Mouse (Mus musculus): ENCODE data around the gene Gm29133. TPM values are rescaled to one million over a fixed set of nuclear protein-coding genes. Genes with fewer than 3 reads are reported as not detected.

Gene Gm29133
- not detected in 2 replicates for polyA plus RNA-seq (2015; fragmentation: Nextera tagmentation; extraction: Ambion mirVana)

GRCm38 (mm10) chr3:75747897-75748296 is at the start of gene Gm29133:
Gm29133 (plus strand) TSS chr3:75748197.
- Histone ChIP-seq H3K4me2 (no peak within 1 kb of the TSS), H3K4me1 (no peaks in the 10 kb centered on the region), H3K4me3 (no peak within 1 kb of the TSS), H3K27me3 (no peaks in the 10 kb centered on the region), H3K27ac (no peak within 1 kb of the TSS), H3K9me3 (no peaks in the 10 kb centered on the region), H3K9ac (no peak within 1 kb of the TSS), H3K36me3 (no peaks in the 10 kb centered on the region)
- WGBS = 71% methylated on average over 5 of the region's 5 CpGs
- ATAC-seq (ENCODE audit: insufficient number of reproducible peaks, low FRiP score, low TSS enrichment, low read depth) = no peak

GRCm38 (mm10) chr3:75699088-75699487 is 48.9 kb upstream of the Gm29133 start:
- H3K4me1 ChIP-seq = no peaks in the 10 kb centered on the region
- no peak overlapping the region for H3K9ac ChIP-seq
- H3K27ac ChIP-seq = no peak overlapping the region
- ATAC-seq (ENCODE audit: insufficient number of reproducible peaks, low FRiP score, low TSS enrichment, low read depth) = no peak
- no peak overlapping the region for H3K4me2 ChIP-seq
- 84% methylated on average over 3 of the region's 3 CpGs for WGBS
- H3K36me3 ChIP-seq = no peaks in the 10 kb centered on the region
- H3K4me3 ChIP-seq = no peak overlapping the region
- H3K9me3 ChIP-seq = no peaks in the 10 kb centered on the region
- no peaks in the 10 kb centered on the region for H3K27me3 ChIP-seq

- no peak overlapping the region for H3K9ac ChIP-seq
- no peaks in the 10 kb centered on the region for H3K36me3 ChIP-seq
- H3K4me3 ChIP-seq = no peak overlapping the region
- H3K27ac ChIP-seq = no peak overlapping the region
- no peak overlapping the region for H3K4me2 ChIP-seq
- no peaks in the 10 kb centered on the region for H3K4me1 ChIP-seq
- ATAC-seq (ENCODE audit: insufficient number of reproducible peaks, low FRiP score, low TSS enrichment, low read depth) = no peak
- no peaks in the 10 kb centered on the region for H3K9me3 ChIP-seq
- H3K27me3 ChIP-seq = no peaks in the 10 kb centered on the region
- WGBS = 78% methylated on average over 3 of the region's 3 CpGs
Measured at GRCm38 (mm10) chr3:75701336-75701735, 46.7 kb upstream of the Gm29133 start.

- H3K9ac ChIP-seq = no peak overlapping the region
- no peaks in the 10 kb centered on the region for H3K9me3 ChIP-seq
- H3K27me3 ChIP-seq = no peaks in the 10 kb centered on the region
- no peak overlapping the region for H3K4me2 ChIP-seq
- WGBS = 67% methylated on average over 3 of the region's 3 CpGs
- H3K4me1 ChIP-seq = no peaks in the 10 kb centered on the region
- no peak for ATAC-seq (ENCODE audit: insufficient number of reproducible peaks, low FRiP score, low TSS enrichment, low read depth)
- no peaks in the 10 kb centered on the region for H3K36me3 ChIP-seq
- no peak overlapping the region for H3K4me3 ChIP-seq
- no peak overlapping the region for H3K27ac ChIP-seq
Measured at GRCm38 (mm10) chr3:75706536-75706935, 41.5 kb upstream of the Gm29133 start.

GRCm38 (mm10) chr3:75713678-75714295 is 34.2 kb upstream of the Gm29133 start:
- no peaks in the 10 kb centered on the region for H3K36me3 ChIP-seq
- no peak for ATAC-seq (ENCODE audit: insufficient number of reproducible peaks, low FRiP score, low TSS enrichment, low read depth)
- no peak overlapping the region for H3K4me2 ChIP-seq
- H3K9ac ChIP-seq = no peak overlapping the region
- H3K4me1 ChIP-seq = no peaks in the 10 kb centered on the region
- H3K27me3 ChIP-seq = no peaks in the 10 kb centered on the region
- 71% methylated on average over 3 of the region's 3 CpGs for WGBS
- no peak overlapping the region for H3K27ac ChIP-seq
- H3K4me3 ChIP-seq = no peak overlapping the region
- no peaks in the 10 kb centered on the region for H3K9me3 ChIP-seq

GRCm38 (mm10) chr3:75720663-75721062 is 27.3 kb upstream of the Gm29133 start:
- ATAC-seq (ENCODE audit: insufficient number of reproducible peaks, low FRiP score, low TSS enrichment, low read depth) = no peak
- no peaks in the 10 kb centered on the region for H3K4me1 ChIP-seq

GRCm38 (mm10) chr3:75730982-75731600 is 16.9 kb upstream of the Gm29133 start:
- H3K27me3 ChIP-seq = no peaks in the 10 kb centered on the region
- no peak overlapping the region for H3K9ac ChIP-seq
- H3K36me3 ChIP-seq = no peaks in the 10 kb centered on the region
- H3K9me3 ChIP-seq = no peaks in the 10 kb centered on the region
- 83% methylated on average over 3 of the region's 3 CpGs for WGBS
- no peaks in the 10 kb centered on the region for H3K4me1 ChIP-seq
- no peak for ATAC-seq (ENCODE audit: insufficient number of reproducible peaks, low FRiP score, low TSS enrichment, low read depth)
- no peak overlapping the region for H3K4me2 ChIP-seq
- no peak overlapping the region for H3K4me3 ChIP-seq
- H3K27ac ChIP-seq = no peak overlapping the region

More at GRCm38 (mm10) chr3:75720663-75721062, 27.3 kb upstream of the Gm29133 start:
- H3K9me3 ChIP-seq = no peaks in the 10 kb centered on the region
- H3K27ac ChIP-seq = no peak overlapping the region
- H3K4me2 ChIP-seq = no peak overlapping the region
- no peak overlapping the region for H3K9ac ChIP-seq
- WGBS = 18% methylated on average over 2 of the region's 2 CpGs
- no peaks in the 10 kb centered on the region for H3K36me3 ChIP-seq
- no peak overlapping the region for H3K4me3 ChIP-seq
- no peaks in the 10 kb centered on the region for H3K27me3 ChIP-seq

GRCm38 (mm10) chr3:75743664-75744437 is 4.1 kb upstream of the Gm29133 start:
- no peaks in the 10 kb centered on the region for H3K27me3 ChIP-seq
- no peaks in the 10 kb centered on the region for H3K4me1 ChIP-seq
- ATAC-seq (ENCODE audit: insufficient number of reproducible peaks, low FRiP score, low TSS enrichment, low read depth) = no peak
- no peaks in the 10 kb centered on the region for H3K9me3 ChIP-seq
- H3K36me3 ChIP-seq = no peaks in the 10 kb centered on the region
- 75% methylated on average over 4 of the region's 4 CpGs for WGBS
- H3K27ac ChIP-seq = no peak overlapping the region
- H3K4me3 ChIP-seq = no peak overlapping the region
- no peak overlapping the region for H3K9ac ChIP-seq
- H3K4me2 ChIP-seq = no peak overlapping the region

- Histone ChIP-seq H3K4me2 (no peak overlapping the region), H3K9ac (no peak overlapping the region), H3K4me3 (no peak overlapping the region), H3K9me3 (no peaks in the 10 kb centered on the region), H3K27me3 (no peaks in the 10 kb centered on the region), H3K36me3 (no peaks in the 10 kb centered on the region), H3K4me1 (no peaks in the 10 kb centered on the region), H3K27ac (no peak overlapping the region)
- 68% methylated on average over 2 of the region's 2 CpGs for WGBS
- no peak for ATAC-seq (ENCODE audit: insufficient number of reproducible peaks, low FRiP score, low TSS enrichment, low read depth)
Measured at GRCm38 (mm10) chr3:75745343-75745742, 2.7 kb upstream of the Gm29133 start.

- Histone ChIP-seq H3K36me3 (no peaks in the 10 kb centered on the region), H3K4me2 (no peak overlapping the region), H3K27me3 (no peaks in the 10 kb centered on the region), H3K9ac (no peak overlapping the region), H3K9me3 (no peaks in the 10 kb centered on the region), H3K4me1 (no peaks in the 10 kb centered on the region), H3K4me3 (no peak overlapping the region), H3K27ac (no peak overlapping the region)
- no peak for ATAC-seq (ENCODE audit: insufficient number of reproducible peaks, low FRiP score, low TSS enrichment, low read depth)
- WGBS = 58% methylated on average over 2 of the region's 2 CpGs
Measured at GRCm38 (mm10) chr3:75763351-75763750, 15.4 kb downstream of the Gm29133 start.

GRCm38 (mm10) chr3:75774253-75774652 is 26.3 kb downstream of the Gm29133 start:
- Histone ChIP-seq H3K27me3 (no peaks in the 10 kb centered on the region), H3K27ac (no peak overlapping the region), H3K36me3 (no peaks in the 10 kb centered on the region), H3K4me1 (no peaks in the 10 kb centered on the region), H3K4me2 (no peak overlapping the region), H3K9me3 (no peaks in the 10 kb centered on the region), H3K4me3 (no peak overlapping the region), H3K9ac (no peak overlapping the region)
- no peak for ATAC-seq (ENCODE audit: insufficient number of reproducible peaks, low FRiP score, low TSS enrichment, low read depth)
- 80% methylated on average over 2 of the region's 2 CpGs for WGBS

- Histone ChIP-seq H3K4me1 (no peaks in the 10 kb centered on the region), H3K36me3 (no peaks in the 10 kb centered on the region), H3K9me3 (no peaks in the 10 kb centered on the region), H3K9ac (no peak overlapping the region), H3K27me3 (no peaks in the 10 kb centered on the region), H3K27ac (no peak overlapping the region), H3K4me3 (no peak overlapping the region), H3K4me2 (no peak overlapping the region)
- ATAC-seq (ENCODE audit: insufficient number of reproducible peaks, low FRiP score, low TSS enrichment, low read depth) = no peak
Measured at GRCm38 (mm10) chr3:75808001-75808400, 60.0 kb downstream of the Gm29133 start.

All from limb, embryonic 15.5 days (tissue).